Mouse (Mus musculus) embryo, embryonic 9.5 days (tissue): Measurements from ENCODE around the gene Grip1.

Experiments
- DNase-seq: peaks from one replicate; pipeline ENCODE4 v3.0.0-alpha.2; 2017; ENCODE audit errors: extremely low spot score

The Grip1 gene

GRCm38 (mm10) chr10:119453431-119454105 is at the start of gene Grip1:
TSS of gene Grip1 (plus strand) at chr10:119453830.
- peak; percentile 86 for DNase-seq

GRCm38 (mm10) chr10:119405103-119405502 is 48.5 kb upstream of the Grip1 start:
- DNase-seq: no peak

GRCm38 (mm10) chr10:119405612-119406011 is 48.0 kb upstream of the Grip1 start:
- DNase-seq: no peak

- no peak for DNase-seq
These were observed 45.3 kb upstream of the Grip1 start for GRCm38 (mm10) chr10:119408327-119408726.

- DNase-seq: no peak
These were observed 40.4 kb upstream of the Grip1 start for GRCm38 (mm10) chr10:119413238-119413637.

GRCm38 (mm10) chr10:119415106-119415505 is 38.5 kb upstream of the Grip1 start:
- no peak for DNase-seq

- DNase-seq: no peak
These were observed 32.2 kb upstream of the Grip1 start for GRCm38 (mm10) chr10:119421418-119421817.

GRCm38 (mm10) chr10:119423821-119424534 is 29.7 kb upstream of the Grip1 start:
- DNase-seq: no peak

- DNase-seq: no peak
These were observed 26.0 kb upstream of the Grip1 start for GRCm38 (mm10) chr10:119427653-119428052.

GRCm38 (mm10) chr10:119428106-119428505 is 25.5 kb upstream of the Grip1 start:
- DNase-seq: no peak

GRCm38 (mm10) chr10:119430240-119430639 is 23.4 kb upstream of the Grip1 start:
- no peak for DNase-seq

GRCm38 (mm10) chr10:119431801-119432200 is 21.8 kb upstream of the Grip1 start:
- no peak for DNase-seq

- DNase-seq: no peak
These were observed 17.8 kb upstream of the Grip1 start for GRCm38 (mm10) chr10:119435818-119436217.

GRCm38 (mm10) chr10:119437319-119437718 is 16.3 kb upstream of the Grip1 start:
- DNase-seq: no peak

- no peak for DNase-seq
These were observed 11.9 kb upstream of the Grip1 start for GRCm38 (mm10) chr10:119441743-119442142.

GRCm38 (mm10) chr10:119447392-119447914 is 6.2 kb upstream of the Grip1 start:
- DNase-seq: no peak

- no peak for DNase-seq
These were observed 5.7 kb upstream of the Grip1 start for GRCm38 (mm10) chr10:119447930-119448329.

- no peak for DNase-seq
These were observed 932 bp upstream of the Grip1 start for GRCm38 (mm10) chr10:119452698-119453097.

- peak; percentile 80 for DNase-seq
These were observed 557 bp downstream of the Grip1 start for GRCm38 (mm10) chr10:119454106-119454667.

GRCm38 (mm10) chr10:119454668-119455542 is 1.3 kb downstream of the Grip1 start:
- DNase-seq: peak; percentile 73

- no peak for DNase-seq
These were observed 1.9 kb downstream of the Grip1 start for GRCm38 (mm10) chr10:119455543-119455940.

GRCm38 (mm10) chr10:119457121-119457520 is 3.5 kb downstream of the Grip1 start:
- DNase-seq: no peak
